Mouse (Mus musculus) intestine, embryonic 16.5 days (tissue): Measurements from ENCODE around the gene Defb13. TPM values are rescaled to one million over a fixed set of nuclear protein-coding genes. Genes with fewer than 3 reads are reported as not detected.
"Not testable (repeated sequence)": the region's sequence is repeated elsewhere in the genome, so short reads cannot be mapped to it uniquely, and the experiment has no call there.

Source experiments
- ATAC-seq: fragments of 200-750 bp; cut with Nextera tagmentation; 2 replicates; pipeline ENCODE4 v1.8.0; 2017; ENCODE audit warnings: moderate TSS enrichment, moderate library complexity
- H3K27ac ChIP-seq: fragments of 300-500 bp; sonication (generic); 2 replicates; pipeline ENCODE4 v1.5.1; 2014; ENCODE audit warnings: mild to moderate bottlenecking, low read length
- H3K27me3 ChIP-seq: fragments of 300-500 bp; sonication (generic); replicated peaks from 2 replicates; pipeline ENCODE4 v1.6.1; 2014; ENCODE audit warnings: low read length, control low read depth, mixed read lengths; ENCODE audit not compliant: control insufficient read depth, insufficient read depth
- H3K36me3 ChIP-seq: fragments of 300-500 bp; sonication (generic); 2 replicates; pipeline ENCODE4 v1.6.1; 2014; ENCODE audit warnings: low read length, control low read depth; ENCODE audit not compliant: control insufficient read depth, insufficient read depth
- H3K4me1 ChIP-seq: fragments of 300-500 bp; sonication (generic); 2 replicates; pipeline ENCODE4 v1.6.1; 2014; ENCODE audit warnings: low read length, control low read depth, mixed read lengths; ENCODE audit not compliant: control insufficient read depth, insufficient read depth
- H3K4me2 ChIP-seq: fragments of 300-500 bp; sonication (generic); 2 replicates; pipeline ENCODE4 v1.6.1; 2014; ENCODE audit warnings: low read depth, low read length, control low read depth
- H3K4me3 ChIP-seq: fragments of 300-500 bp; sonication (generic); 2 replicates; pipeline ENCODE4 v1.5.1; 2014; ENCODE audit warnings: mild to moderate bottlenecking, low read length
- H3K9ac ChIP-seq: fragments of 300-500 bp; sonication (generic); 2 replicates; pipeline ENCODE4 v1.6.1; 2014; ENCODE audit warnings: low read depth, low read length
- H3K9me3 ChIP-seq: fragments of 300-500 bp; sonication (generic); 2 replicates; pipeline ENCODE4 v1.6.1; 2016; ENCODE audit warnings: low read length, control low read depth; ENCODE audit not compliant: control insufficient read depth
- WGBS: fragments of 180-500 bp; shearing (Covaris S2); extraction: QIAGEN DNeasy Blood & Tissue Kit; methylation state at CpG from one replicate; pipeline ENCODE4 v1.1.7; 2014; 5-methylcytosine and 5-hydroxymethylcytosine counted together
- polyA plus RNA-seq: library from polyadenylated mRNA; unstranded; fragments of >200 nt; fragmentation: Nextera tagmentation; extraction: Ambion mirVana; gene quantifications from 2 replicates; pipeline ENCODE4 v1.2.1, GENCODE M21; 2015

Gene Defb13
- not detected in 2 replicates for polyA plus RNA-seq

- WGBS: 85% methylated on average over 6 of the region's 6 CpGs
- Histone ChIP-seq H3K27ac (no peak within 1 kb of the TSS), H3K27me3 (no peaks in the 10 kb centered on the region), H3K4me3 (no peak within 1 kb of the TSS), H3K4me1 (no peaks in the 10 kb centered on the region), H3K9ac (no peak within 1 kb of the TSS), H3K36me3 (no peaks in the 10 kb centered on the region), H3K9me3 (no peaks in the 10 kb centered on the region), H3K4me2 (no peak within 1 kb of the TSS)
- ATAC-seq: no peak
These were observed at the start of gene Defb13 for GRCm38 (mm10) chr8:21946462-21946861. Defb13 (plus strand) TSS chr8:21946762.

- not testable (repeated sequence) for H3K9me3 ChIP-seq, H3K36me3 ChIP-seq, H3K9ac ChIP-seq, ATAC-seq, H3K4me1 ChIP-seq, H3K27me3 ChIP-seq, H3K4me2 ChIP-seq, H3K27ac ChIP-seq, H3K4me3 ChIP-seq
These were observed 40.3 kb upstream of the Defb13 start, which contains the start of gene Defb11 for GRCm38 (mm10) chr8:21906290-21906689. Defb11 (minus strand) TSS chr8:21906412.

- Histone ChIP-seq H3K27me3 (no peaks in the 10 kb centered on the region), H3K9me3 (no peaks in the 10 kb centered on the region), H3K27ac (no peak overlapping the region), H3K4me2 (no peak overlapping the region), H3K4me3 (no peak overlapping the region), H3K9ac (no peak overlapping the region), H3K4me1 (no peaks in the 10 kb centered on the region), H3K36me3 (no peaks in the 10 kb centered on the region)
- 22% methylated on average over 1 of the region's 1 CpGs for WGBS
- no peak for ATAC-seq
These were observed 34.6 kb upstream of the Defb13 start for GRCm38 (mm10) chr8:21911931-21912330.

GRCm38 (mm10) chr8:21912554-21912953, 34.0 kb upstream of the Defb13 start:
- Histone ChIP-seq H3K4me3 (no peak overlapping the region), H3K4me2 (no peak overlapping the region), H3K9ac (no peak overlapping the region), H3K27me3 (no peaks in the 10 kb centered on the region), H3K4me1 (no peaks in the 10 kb centered on the region), H3K36me3 (no peaks in the 10 kb centered on the region), H3K9me3 (no peaks in the 10 kb centered on the region), H3K27ac (no peak overlapping the region)
- ATAC-seq: no peak
- WGBS: 23% methylated on average over 2 of the region's 2 CpGs

GRCm38 (mm10) chr8:21915625-21916024, 30.9 kb upstream of the Defb13 start:
- no peak overlapping the region for H3K27ac ChIP-seq
- H3K4me3 ChIP-seq: no peak overlapping the region
- no peaks in the 10 kb centered on the region for H3K36me3 ChIP-seq
- H3K9me3 ChIP-seq: no peaks in the 10 kb centered on the region
- ATAC-seq: no peak
- H3K9ac ChIP-seq: no peak overlapping the region
- H3K4me1 ChIP-seq: no peaks in the 10 kb centered on the region
- H3K4me2 ChIP-seq: no peak overlapping the region
- no peaks in the 10 kb centered on the region for H3K27me3 ChIP-seq
- WGBS: 80% methylated on average over 3 of the region's 3 CpGs

- WGBS: 90% methylated on average over 3 of the region's 3 CpGs
- not testable (repeated sequence) for ATAC-seq, H3K36me3 ChIP-seq
These were observed 15.8 kb upstream of the Defb13 start for GRCm38 (mm10) chr8:21930754-21931153.

GRCm38 (mm10) chr8:21932610-21933009, 14.0 kb upstream of the Defb13 start, which contains the start of gene Defb15:
Defb15 (minus strand) TSS chr8:21932710.
- WGBS: 93% methylated on average over 6 of the region's 6 CpGs
- Histone ChIP-seq H3K9me3 (no peaks in the 10 kb centered on the region), H3K27me3 (no peaks in the 10 kb centered on the region), H3K27ac (no peak within 1 kb of the TSS), H3K36me3 (no peaks in the 10 kb centered on the region), H3K9ac (no peak within 1 kb of the TSS), H3K4me3 (no peak within 1 kb of the TSS), H3K4me1 (no peaks in the 10 kb centered on the region), H3K4me2 (no peak within 1 kb of the TSS)
- no peak for ATAC-seq

More at GRCm38 (mm10) chr8:21930754-21931153, 15.8 kb upstream of the Defb13 start:
- H3K9ac ChIP-seq, H3K4me1 ChIP-seq, H3K4me2 ChIP-seq, H3K27me3 ChIP-seq, H3K27ac ChIP-seq, H3K9me3 ChIP-seq, H3K4me3 ChIP-seq: not testable (repeated sequence)

- not testable (repeated sequence) for H3K4me1 ChIP-seq, H3K9me3 ChIP-seq, H3K4me3 ChIP-seq, ATAC-seq, H3K4me2 ChIP-seq, H3K27ac ChIP-seq, H3K9ac ChIP-seq, H3K27me3 ChIP-seq, H3K36me3 ChIP-seq
- 90% methylated on average over 4 of the region's 4 CpGs for WGBS
These were observed 8.5 kb upstream of the Defb13 start, which contains the start of gene Defb35 for GRCm38 (mm10) chr8:21938052-21938451. Defb35 (plus strand) TSS chr8:21938352.

GRCm38 (mm10) chr8:21947311-21948017, 902 bp downstream of the Defb13 start:
- Histone ChIP-seq H3K9ac (no peak overlapping the region), H3K4me3 (no peak overlapping the region), H3K36me3 (no peaks in the 10 kb centered on the region), H3K4me2 (no peak overlapping the region), H3K4me1 (no peaks in the 10 kb centered on the region), H3K27me3 (no peaks in the 10 kb centered on the region), H3K27ac (no peak overlapping the region), H3K9me3 (no peaks in the 10 kb centered on the region)
- ATAC-seq: no peak
- WGBS: 65% methylated on average over 9 of the region's 9 CpGs

- Histone ChIP-seq H3K4me2 (no peak overlapping the region), H3K36me3 (no peaks in the 10 kb centered on the region), H3K4me1 (no peaks in the 10 kb centered on the region), H3K4me3 (no peak overlapping the region), H3K27ac (no peak overlapping the region), H3K9me3 (no peaks in the 10 kb centered on the region), H3K27me3 (no peaks in the 10 kb centered on the region), H3K9ac (no peak overlapping the region)
- ATAC-seq: no peak
- WGBS: 7% methylated on average over 9 of the region's 9 CpGs
These were observed 8.8 kb downstream of the Defb13 start for GRCm38 (mm10) chr8:21955321-21955720.
